Mouse (Mus musculus): Measurements from ENCODE around the gene Hsd17b12. TPM values are rescaled to one million over a fixed set of nuclear protein-coding genes. Genes with fewer than 3 reads are reported as not detected.

Hsd17b12 gene
- total RNA-seq, 2 experiments from 2014 or later, result 10.9 to 13.3 TPM

- ATAC-seq (replicated peaks; ENCODE audit: low FRiP score, poor library complexity, severe bottlenecking), result no peak
These were observed 54.0 kb downstream of the Hsd17b12 start for GRCm38 (mm10) chr2:94103758-94104157.

GRCm38 (mm10) chr2:94089901-94090300, 67.9 kb downstream of the Hsd17b12 start:
- no peak for ATAC-seq (replicated peaks; ENCODE audit: low FRiP score, poor library complexity, severe bottlenecking)

GRCm38 (mm10) chr2:94069482-94069881, 88.3 kb downstream of the Hsd17b12 start:
- ATAC-seq (replicated peaks; ENCODE audit: low FRiP score, poor library complexity, severe bottlenecking), result no peak

DNA sequence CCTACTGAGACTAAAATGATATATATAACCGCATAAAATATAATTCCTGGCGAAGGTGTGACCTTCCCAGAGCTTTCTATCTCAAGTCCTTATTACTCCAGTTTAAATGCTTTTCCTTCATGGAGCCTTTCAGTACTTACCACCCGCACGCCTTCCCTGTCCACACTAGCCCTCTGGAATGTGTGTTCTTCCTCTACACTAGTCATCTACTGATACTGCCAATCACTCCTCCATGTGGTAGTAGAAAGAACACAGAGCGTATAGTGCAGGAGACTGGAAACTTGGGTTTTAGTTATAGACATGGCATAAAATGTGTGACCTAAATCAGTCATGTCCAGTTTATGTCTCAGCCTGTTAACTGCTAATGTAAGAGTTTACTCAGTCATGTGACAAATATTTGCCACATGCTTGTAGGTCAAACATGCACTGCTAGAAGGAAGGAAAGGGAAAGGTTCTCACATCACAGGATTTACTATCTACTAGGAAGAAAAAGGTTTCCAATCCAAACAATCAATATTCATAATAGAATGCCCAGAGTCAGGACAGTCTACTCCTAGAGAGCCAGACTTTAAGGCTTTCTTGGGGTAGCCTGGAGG, 91.1 kb downstream of the Hsd17b12 start:
- no peak for ATAC-seq (replicated peaks; ENCODE audit: low FRiP score, poor library complexity, severe bottlenecking)

DNA sequence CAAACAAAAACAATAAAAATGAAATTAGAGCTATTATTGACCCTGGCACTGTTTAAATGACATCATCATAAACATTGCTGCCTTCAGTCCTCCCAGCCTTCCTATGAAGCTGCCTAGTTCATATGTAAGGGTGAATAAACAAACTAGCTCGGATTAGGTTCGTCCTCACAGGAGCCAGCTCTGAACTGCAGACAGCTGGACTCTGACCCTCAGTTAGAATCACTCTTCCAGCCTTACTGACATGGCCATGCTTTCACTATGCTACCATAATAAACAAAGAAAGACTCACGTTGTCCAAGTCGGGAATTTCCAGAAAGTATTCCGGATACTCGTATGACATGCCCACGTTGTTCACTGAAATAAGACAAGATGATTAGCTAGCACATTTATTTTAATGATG, 91.6 kb downstream of the Hsd17b12 start:
- ATAC-seq (replicated peaks; ENCODE audit: low FRiP score, poor library complexity, severe bottlenecking), result no peak

DNA sequence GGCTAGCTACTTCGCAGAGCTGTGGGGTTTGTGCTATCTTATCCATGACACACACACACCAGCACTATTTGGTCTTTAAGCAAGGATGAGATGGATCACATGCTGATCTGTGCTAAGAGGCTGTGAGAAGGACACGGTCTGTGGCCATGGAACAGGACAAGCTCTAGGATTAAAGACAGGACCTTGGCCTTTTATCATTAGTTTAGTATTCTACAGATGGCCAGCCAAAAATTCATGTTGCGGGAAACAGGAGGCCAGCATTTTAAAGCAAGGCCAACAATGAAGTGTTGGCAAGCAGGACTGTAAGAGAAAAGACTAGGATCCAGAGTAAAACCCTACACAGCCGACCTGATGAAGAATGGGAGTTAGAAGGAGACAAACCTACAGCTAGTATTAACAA, 95.0 kb downstream of the Hsd17b12 start:
- no peak for ATAC-seq (replicated peaks; ENCODE audit: low FRiP score, poor library complexity, severe bottlenecking)

GRCm38 (mm10) chr2:94059459-94059858, 98.3 kb downstream of the Hsd17b12 start:
- ATAC-seq (replicated peaks; ENCODE audit: low FRiP score, poor library complexity, severe bottlenecking), result no peak

- no peak for ATAC-seq (replicated peaks; ENCODE audit: low FRiP score, poor library complexity, severe bottlenecking)
These were observed 103.0 kb downstream of the Hsd17b12 start for GRCm38 (mm10) chr2:94054813-94055212.

DNA sequence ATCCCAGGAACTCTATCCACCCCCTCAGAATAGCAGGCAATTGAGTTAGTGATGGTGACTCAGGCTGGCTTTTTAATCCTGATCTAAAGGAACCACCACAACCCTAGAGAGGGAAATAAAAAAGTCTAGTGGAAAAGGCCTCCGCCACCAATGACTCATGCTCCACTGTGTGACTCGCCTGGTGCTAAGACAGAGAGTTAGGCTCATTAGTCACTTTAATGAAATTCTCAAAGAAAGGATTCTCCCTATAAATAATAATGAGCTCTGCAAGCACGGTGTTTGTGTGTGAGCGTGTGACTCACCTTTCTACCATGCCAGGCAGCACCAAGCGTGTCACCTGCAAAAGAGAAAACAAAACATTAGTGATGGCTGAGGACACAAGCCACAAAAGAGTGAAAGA, 105.8 kb downstream of the Hsd17b12 start:
- no peak for ATAC-seq (replicated peaks; ENCODE audit: low FRiP score, poor library complexity, severe bottlenecking)

- no peak for ATAC-seq (replicated peaks; ENCODE audit: low FRiP score, poor library complexity, severe bottlenecking)
These were observed 106.9 kb downstream of the Hsd17b12 start for GRCm38 (mm10) chr2:94050901-94051300.

DNA sequence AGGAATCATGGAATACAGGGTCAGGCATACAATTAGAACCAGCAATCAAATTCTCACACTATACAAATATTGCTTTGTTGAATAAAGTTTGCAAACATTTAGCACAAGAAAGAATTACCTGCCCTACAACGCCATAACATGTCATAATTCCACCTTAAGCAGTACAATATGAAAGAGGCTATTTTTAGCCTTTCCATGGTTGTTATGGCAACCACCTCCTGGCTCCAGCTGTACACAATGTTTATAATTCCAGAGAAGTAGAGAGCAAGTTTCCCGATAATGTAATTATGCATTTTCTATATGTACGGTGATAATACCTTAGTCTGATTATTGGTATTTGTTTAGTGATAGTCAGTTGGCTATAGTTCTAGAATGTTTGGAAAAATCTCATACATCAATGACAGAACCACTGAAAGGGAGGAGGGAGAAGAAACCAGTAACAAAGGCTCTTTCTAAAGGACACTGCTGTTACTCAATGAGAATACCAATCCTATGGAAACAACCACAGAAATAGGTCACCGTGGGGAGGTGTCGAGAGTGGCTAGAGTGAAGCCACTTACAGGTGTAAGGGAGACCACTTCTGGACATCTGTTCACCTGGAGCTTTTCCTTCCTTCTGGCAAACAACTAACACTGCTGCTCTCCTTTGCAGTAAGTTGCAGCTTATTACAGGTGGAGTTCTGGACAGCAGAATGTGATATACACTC, 108.1 kb downstream of the Hsd17b12 start:
- ATAC-seq (replicated peaks; ENCODE audit: low FRiP score, poor library complexity, severe bottlenecking), result no peak

GRCm38 (mm10) chr2:94048733-94049470, 108.9 kb downstream of the Hsd17b12 start:
- ATAC-seq (replicated peaks; ENCODE audit: low FRiP score, poor library complexity, severe bottlenecking), result no peak

GRCm38 (mm10) chr2:94048271-94048670, 109.5 kb downstream of the Hsd17b12 start:
- no peak for ATAC-seq (replicated peaks; ENCODE audit: low FRiP score, poor library complexity, severe bottlenecking)

GRCm38 (mm10) chr2:94045411-94046090, 112.2 kb downstream of the Hsd17b12 start:
- no peak for ATAC-seq (replicated peaks; ENCODE audit: low FRiP score, poor library complexity, severe bottlenecking)

DNA sequence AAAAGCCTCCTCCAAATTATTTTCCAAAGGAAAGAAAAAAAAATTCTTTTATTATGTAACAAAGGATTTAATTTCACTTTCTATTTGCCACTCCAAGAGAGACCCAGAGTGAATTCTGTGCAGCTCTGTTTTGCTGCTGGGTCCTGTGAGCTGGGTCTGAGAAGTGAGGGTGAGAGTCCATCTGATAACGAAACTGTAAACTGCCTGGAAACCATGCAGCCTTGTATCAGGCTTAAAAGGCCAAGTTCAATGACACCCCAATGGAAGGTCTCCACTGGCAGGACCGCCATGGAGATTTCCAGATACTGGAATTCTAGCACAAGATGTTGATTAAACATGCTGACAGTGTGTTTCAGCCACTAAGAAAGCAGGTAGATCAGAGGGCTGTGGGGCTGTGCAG, 113.6 kb downstream of the Hsd17b12 start:
- no peak for ATAC-seq (replicated peaks; ENCODE audit: low FRiP score, poor library complexity, severe bottlenecking)

GRCm38 (mm10) chr2:94043662-94044061, 114.1 kb downstream of the Hsd17b12 start:
- no peak for ATAC-seq (replicated peaks; ENCODE audit: low FRiP score, poor library complexity, severe bottlenecking)

DNA sequence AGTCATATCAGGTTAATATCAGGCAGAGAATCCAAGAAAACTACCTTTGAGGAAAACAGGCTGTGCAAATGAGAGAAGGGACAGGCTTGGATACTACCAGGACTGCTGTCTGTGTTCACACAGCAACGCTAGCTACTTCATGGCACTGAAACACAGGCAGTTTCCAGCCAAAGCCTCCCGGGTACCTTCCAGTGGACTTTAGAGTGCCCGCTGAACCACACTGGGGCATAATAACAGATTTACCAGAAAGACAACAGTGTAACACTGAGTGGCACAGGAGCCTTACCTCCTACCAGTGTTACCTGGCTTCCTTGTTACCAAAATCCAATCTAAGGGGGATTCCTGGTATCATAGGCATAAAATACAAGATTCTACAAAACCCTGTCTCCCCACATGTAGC, 115.3 kb downstream of the Hsd17b12 start:
- no peak for ATAC-seq (replicated peaks; ENCODE audit: low FRiP score, poor library complexity, severe bottlenecking)

DNA sequence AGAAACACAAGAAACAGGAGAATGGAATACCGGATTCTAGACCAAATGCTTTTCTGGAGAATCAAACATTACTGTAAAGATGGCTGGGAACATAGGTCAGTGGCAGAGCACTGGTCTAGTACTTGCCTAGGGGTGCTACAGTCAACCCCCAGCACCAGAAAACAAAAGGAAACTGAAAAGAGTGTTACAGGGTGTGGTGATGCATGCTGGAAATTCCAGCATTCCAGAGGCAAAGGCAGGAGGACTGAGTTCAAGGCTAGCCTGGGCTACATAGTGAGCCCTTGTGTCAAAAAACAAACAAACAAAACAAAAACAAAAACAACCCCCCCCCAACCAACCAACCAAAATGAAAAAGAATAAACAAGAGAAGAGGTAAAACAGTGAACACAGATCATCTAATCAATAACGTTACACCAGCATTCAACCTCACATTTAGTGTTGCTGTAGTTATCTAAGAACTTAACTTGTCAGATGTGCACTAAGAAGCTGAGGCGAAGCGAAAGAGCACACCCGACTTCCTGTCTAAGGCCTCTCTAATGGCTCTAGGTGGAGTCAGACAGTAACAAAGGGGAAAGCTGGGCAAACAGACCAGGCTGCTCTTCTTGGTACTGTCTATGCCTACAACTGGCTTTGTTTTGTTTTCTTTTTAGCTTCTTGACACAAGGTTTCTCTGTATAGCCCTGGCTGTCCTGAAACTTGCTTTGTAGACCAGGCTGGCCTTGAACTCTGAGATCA, 117.2 kb downstream of the Hsd17b12 start:
- no peak for ATAC-seq (replicated peaks; ENCODE audit: low FRiP score, poor library complexity, severe bottlenecking)

- no peak for ATAC-seq (replicated peaks; ENCODE audit: low FRiP score, poor library complexity, severe bottlenecking)
These were observed 122.1 kb downstream of the Hsd17b12 start for GRCm38 (mm10) chr2:94035428-94036331.

Data from erythroid progenitor cell, adult 5-6 weeks (primary cell).